Mouse (Mus musculus): ENCODE measurements around the gene Lrig1.
A peak's percentile ranks its signal among the peaks of the same experiment; 100 is the strongest.

- TF ChIP-seq CTCF (conservative IDR thresholded peaks at IDR 0.05; ENCODE audit: insufficient read depth, insufficient read length, low read depth, low read length) (peak; percentile 33; the same call in 1 of the 2 replicates), POLR2A (IDR thresholded peaks at IDR 0.05; ENCODE audit: low read depth, low read length) (no peak)
These were observed 136.6 kb downstream of the Lrig1 start for GRCm38 (mm10) chr6:94563203-94563940.

All from kidney, adult 2 months (tissue).